Mouse (Mus musculus) CH12.LX (cell line): ENCODE measurements around the gene Mgarp. TPM values are rescaled to one million over a fixed set of nuclear protein-coding genes. Genes with fewer than 3 reads are reported as not detected.

Source experiments
- DNase-seq: peaks from one replicate; pipeline ENCODE4 v3.0.0-alpha.2; 2013; ENCODE audit errors: extremely low read depth
- H3K27ac ChIP-seq: 2 replicates; pipeline ENCODE4 v1.5.1; 2012; ENCODE audit warnings: low read depth, mild to moderate bottlenecking, control low read depth, moderate library complexity; ENCODE audit not compliant: insufficient read depth
- H3K27me3 ChIP-seq: replicated peaks from 2 replicates; pipeline ENCODE3; 2012; ENCODE audit warnings: inconsistent platforms
- H3K36me3 ChIP-seq, 2 experiments: replicated peaks in 1 of 2; 2 replicates each; pipeline versions ENCODE3 to v1.6.1; 2012; ENCODE audit warnings: inconsistent platforms in 1 of 2, low read length in 1 of 2, mild to moderate bottlenecking in 1 of 2, mixed read lengths in 1 of 2, moderate library complexity in 1 of 2; ENCODE audit not compliant: control insufficient read depth in 1 of 2, insufficient read depth in 1 of 2
- H3K4me1 ChIP-seq, 2 experiments: 2 replicates each; pipeline ENCODE4 v1.6.1; 2012; ENCODE audit warnings: inconsistent platforms in 1 of 2, moderate library complexity in 1 of 2; ENCODE audit not compliant: insufficient read depth in 2 of 2, control insufficient read depth in 1 of 2
- H3K4me2 ChIP-seq: 2 replicates; pipeline ENCODE4 v1.6.1; 2012; ENCODE audit warnings: low read depth, mild to moderate bottlenecking, control low read depth; ENCODE audit not compliant: poor library complexity, insufficient read depth, severe bottlenecking
- H3K4me3 ChIP-seq, 3 experiments: fragments of 150-350 bp in 1 of 3; sonication (generic) in 1 of 3; replicated peaks in 1 of 3; 2 replicates each; pipeline versions ENCODE3 to v1.5.1; 2011 to 2012; ENCODE audit warnings: low read depth in 2 of 3, low read length in 2 of 3, mild to moderate bottlenecking in 2 of 3, moderate library complexity in 2 of 3, control low read depth in 1 of 3, improper control_type of control experiment in 1 of 3, inconsistent platforms in 1 of 3, mixed read lengths in 1 of 3; ENCODE audit not compliant: poor library complexity in 1 of 3
- H3K79me2 ChIP-seq: replicated peaks from 2 replicates; pipeline ENCODE4 v1.6.1; 2012; ENCODE audit warnings: mild to moderate bottlenecking, moderate library complexity; ENCODE audit not compliant: control insufficient read depth, poor library complexity, insufficient read depth, severe bottlenecking; ENCODE audit errors: extremely low read depth
- H3K9ac ChIP-seq: 2 replicates; pipeline ENCODE4 v1.6.1; 2012; ENCODE audit warnings: low read depth, mild to moderate bottlenecking, control low read depth, moderate library complexity; ENCODE audit not compliant: insufficient read depth
- H3K9me3 ChIP-seq: replicated peaks from 2 replicates; pipeline ENCODE3; 2012; ENCODE audit warnings: low read length, inconsistent platforms, mixed read lengths
- BHLHE40 ChIP-seq: IDR thresholded peaks from 2 replicates; pipeline ENCODE4 v1.6.1; 2011; ENCODE audit warnings: mild to moderate bottlenecking, low read depth, low read length, improper control_type of control experiment
- CHD1 ChIP-seq: IDR thresholded peaks from 2 replicates; pipeline ENCODE4 v1.6.1; 2012; ENCODE audit warnings: low read depth, low read length, improper control_type of control experiment, inconsistent platforms
- CHD2 ChIP-seq: IDR thresholded peaks from 2 replicates; pipeline ENCODE4 v1.6.1; 2011; ENCODE audit warnings: low read length, improper control_type of control experiment
- E2F4 ChIP-seq: IDR thresholded peaks from 2 replicates; pipeline ENCODE4 v1.6.1; 2011; ENCODE audit warnings: low read depth, low read length, improper control_type of control experiment; ENCODE audit not compliant: insufficient replicate concordance
- ETS1 ChIP-seq: conservative IDR thresholded peaks from 2 replicates; pipeline ENCODE4 v1.6.1; 2012; ENCODE audit warnings: low read depth, mild to moderate bottlenecking, inconsistent platforms, low read length, improper control_type of control experiment, moderate library complexity
- GABPA ChIP-seq: IDR thresholded peaks from 2 replicates; pipeline ENCODE4 v1.6.1; 2012; ENCODE audit warnings: low read depth, low read length, improper control_type of control experiment, inconsistent platforms; ENCODE audit not compliant: insufficient replicate concordance
- IRF4 ChIP-seq: IDR thresholded peaks from 2 replicates; pipeline ENCODE4 v1.6.1; 2014; ENCODE audit warnings: low read depth, mild to moderate bottlenecking, inconsistent platforms, low read length, improper control_type of control experiment
- JUN ChIP-seq: IDR thresholded peaks from 2 replicates; pipeline ENCODE4 v1.6.1; 2011; ENCODE audit warnings: low read depth, mild to moderate bottlenecking, low read length, improper control_type of control experiment, moderate library complexity; ENCODE audit not compliant: insufficient read depth
- JUND ChIP-seq: conservative IDR thresholded peaks from 2 replicates; pipeline ENCODE4 v1.6.1; 2011; ENCODE audit warnings: low read depth, low read length, improper control_type of control experiment
- KAT2A ChIP-seq: IDR thresholded peaks from 2 replicates; pipeline ENCODE4 v1.6.1; 2012; ENCODE audit warnings: low read length, improper control_type of control experiment, inconsistent platforms; ENCODE audit not compliant: insufficient replicate concordance
- MAFK ChIP-seq: IDR thresholded peaks from 2 replicates; pipeline ENCODE4 v1.6.1; 2011; ENCODE audit warnings: low read length, improper control_type of control experiment; ENCODE audit not compliant: insufficient replicate concordance
- MAZ ChIP-seq: IDR thresholded peaks from 2 replicates; pipeline ENCODE4 v1.6.1; 2012; ENCODE audit warnings: low read depth, mild to moderate bottlenecking, inconsistent platforms, low read length, improper control_type of control experiment, moderate library complexity
- MEF2A ChIP-seq: IDR thresholded peaks from 2 replicates; pipeline ENCODE4 v1.6.1; 2014; ENCODE audit warnings: low read depth, mild to moderate bottlenecking, inconsistent platforms, low read length, improper control_type of control experiment, borderline replicate concordance
- MXI1 ChIP-seq: IDR thresholded peaks from 2 replicates; pipeline ENCODE4 v1.6.1; 2011; ENCODE audit warnings: mild to moderate bottlenecking, low read depth, low read length, improper control_type of control experiment
- MYC ChIP-seq: IDR thresholded peaks from 2 replicates; pipeline ENCODE4 v1.6.1; 2011; ENCODE audit warnings: low read depth, mild to moderate bottlenecking, improper control_type of control experiment, low read length
- PAX5 ChIP-seq: IDR thresholded peaks from 2 replicates; pipeline ENCODE4 v1.6.1; 2012; ENCODE audit warnings: low read length, inconsistent platforms, mixed read lengths
- POLR2A ChIP-seq: IDR thresholded peaks from 2 replicates; pipeline ENCODE4 v1.6.1; 2011; ENCODE audit warnings: low read depth, mild to moderate bottlenecking, improper control_type of control experiment, low read length
- RAD21 ChIP-seq: IDR thresholded peaks from 2 replicates; pipeline ENCODE4 v1.6.1; 2011; ENCODE audit warnings: low read depth, mild to moderate bottlenecking, low read length, improper control_type of control experiment, moderate library complexity
- RCOR1 ChIP-seq: conservative IDR thresholded peaks from 2 replicates; pipeline ENCODE4 v1.6.1; 2012; ENCODE audit warnings: low read depth, mild to moderate bottlenecking, inconsistent platforms, low read length, improper control_type of control experiment
- SMC3 ChIP-seq: IDR thresholded peaks from 2 replicates; pipeline ENCODE4 v1.6.1; 2011; ENCODE audit warnings: low read depth, low read length, improper control_type of control experiment
- TBP ChIP-seq: conservative IDR thresholded peaks from 2 replicates; pipeline ENCODE4 v1.6.1; 2011; ENCODE audit warnings: low read depth, low read length, improper control_type of control experiment
- UBTF ChIP-seq: IDR thresholded peaks from 2 replicates; pipeline ENCODE4 v1.6.1; 2012; ENCODE audit warnings: low read depth, mild to moderate bottlenecking, inconsistent platforms, low read length, improper control_type of control experiment, moderate library complexity
- USF1 ChIP-seq: IDR thresholded peaks from 2 replicates; pipeline ENCODE4 v1.6.1; 2014; ENCODE audit warnings: low read depth, mild to moderate bottlenecking, inconsistent platforms, low read length, improper control_type of control experiment
- USF2 ChIP-seq: conservative IDR thresholded peaks from 2 replicates; pipeline ENCODE4 v1.6.1; 2011; ENCODE audit warnings: low read depth, low read length, improper control_type of control experiment
- ZC3H11A ChIP-seq: IDR thresholded peaks from 2 replicates; pipeline ENCODE4 v1.6.1; 2012; ENCODE audit warnings: low read depth, mild to moderate bottlenecking, inconsistent platforms, low read length, improper control_type of control experiment
- ZMIZ1 ChIP-seq: IDR thresholded peaks from 2 replicates; pipeline ENCODE4 v1.6.1; 2012; ENCODE audit warnings: low read depth, mild to moderate bottlenecking, inconsistent platforms, low read length, improper control_type of control experiment
- ZNF384 ChIP-seq: IDR thresholded peaks from 2 replicates; pipeline ENCODE4 v1.6.1; 2012; ENCODE audit warnings: low read depth, low read length, improper control_type of control experiment, inconsistent platforms
- dilution Hi-C: fragments of 300-500 bp; cut with MboI; formaldehyde crosslinking; loops from 2 replicates; pipeline ENCODE4 v1.14.3; 2020; ENCODE audit warnings: low sequenced_read_pairs; ENCODE audit not compliant: extremely low pct_unique_long_range_greater_than_20kb, extremely low pct_ligation_motif_present
- in situ Hi-C: fragments of 300-500 bp; cut with MboI; formaldehyde crosslinking; loops from 3 replicates; pipeline ENCODE4 v1.14.3; 2019; ENCODE audit warnings: low sequenced_read_pairs, low pct_ligation_motif_present, low pct_unique_long_range_greater_than_20kb, mixed read lengths
- polyA plus RNA-seq: library from polyadenylated mRNA; unstranded; fragments of >175 nt; gene quantifications from 2 replicates; pipeline ENCODE4 v1.2.1, GENCODE M21; 2012; ENCODE audit warnings: low read depth; ENCODE audit not compliant: insufficient read length
- total RNA-seq, 2 experiments: library from RNA; depleted of rRNA; stranded (reverse); fragments of 300-350 nt in 1 of 2; fragments of >200 nt in 1 of 2; gene quantifications; 2 replicates each; pipeline ENCODE4 v1.2.3; 2012 to 2014

The Mgarp gene
- total and polyA plus RNA-seq, 3 experiments, result not detected

DNA sequence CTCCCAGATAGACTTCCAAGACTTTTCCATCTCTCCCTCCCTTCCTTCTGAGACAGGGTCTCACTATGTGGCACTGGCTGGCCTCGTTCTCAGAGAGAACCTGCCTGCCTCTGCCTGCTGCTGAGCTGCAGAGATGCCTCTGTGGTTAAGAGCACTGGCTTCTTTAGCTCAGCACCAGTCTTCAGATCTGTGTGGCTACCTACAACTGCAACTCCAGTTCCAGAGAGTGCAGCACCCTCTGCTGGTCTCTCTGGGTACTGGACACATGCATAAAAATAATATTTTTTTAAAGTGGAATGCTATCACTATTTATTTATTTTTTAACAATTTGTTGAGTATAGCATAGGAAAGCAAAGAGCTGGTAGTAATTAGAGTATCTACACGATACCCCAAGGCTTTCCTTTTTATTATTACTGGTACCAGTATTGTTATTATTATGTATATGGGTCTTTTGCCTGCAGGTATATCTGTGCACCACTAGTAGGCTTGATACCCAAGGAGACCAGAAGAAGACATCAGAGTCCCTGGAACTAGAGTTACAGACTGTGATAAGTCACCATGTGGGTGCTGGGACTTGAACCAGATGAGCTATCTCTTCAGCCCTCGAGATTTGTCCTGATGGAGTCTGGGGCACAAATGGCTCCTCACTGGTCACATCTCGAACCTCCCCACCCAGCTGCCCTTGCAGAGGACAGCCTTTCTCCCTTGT, 43.1 kb downstream of the Mgarp start (continued):
- TF ChIP-seq UBTF, result no peak
- no peak for TF ChIP-seq MYC
- no peak for TF ChIP-seq JUND
- no peak for TF ChIP-seq MXI1
- TF ChIP-seq USF1, result no peak
- TF ChIP-seq ZMIZ1, result no peak
- no peak for TF ChIP-seq MEF2A
- TF ChIP-seq ETS1, result no peak
- no peak for TF ChIP-seq TBP
- TF ChIP-seq JUN, result no peak
- no peak for TF ChIP-seq RCOR1
- no peak for TF ChIP-seq MAZ
- TF ChIP-seq CHD1, result no peak
- no peak for TF ChIP-seq BHLHE40

DNA sequence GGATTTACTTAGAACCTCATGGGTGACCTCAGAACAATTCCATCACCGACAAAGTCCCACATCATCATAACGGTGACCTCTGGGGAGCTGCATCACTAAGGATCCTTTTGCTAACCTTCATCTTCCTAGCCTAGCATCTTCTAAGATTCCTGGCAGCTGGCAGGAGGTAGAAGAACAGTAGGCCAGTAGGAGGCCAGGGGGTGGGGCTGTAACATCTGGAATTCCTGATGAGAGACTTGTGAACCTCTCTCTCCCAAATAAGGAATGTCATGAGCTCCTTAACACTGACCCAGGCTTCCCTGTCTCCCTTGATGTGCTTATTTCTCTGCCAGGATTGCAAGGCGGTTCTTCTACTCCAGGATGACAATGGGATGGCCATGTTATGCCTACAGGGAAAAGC, 45.7 kb downstream of the Mgarp start:
- Histone ChIP-seq H3K4me3 (no peak overlapping the region), H3K79me2 (no peaks in the 10 kb centered on the region), H3K36me3 (no peaks in the 10 kb centered on the region), H3K4me2 (no peak overlapping the region), H3K9me3 (no peaks in the 10 kb centered on the region), H3K27ac (no peak overlapping the region), H3K4me1 (no peaks in the 10 kb centered on the region), H3K27me3 (peaks cover 3% of the 10 kb centered on the region), H3K9ac (no peak overlapping the region)
- TF ChIP-seq PAX5, result no peak
- no peak for TF ChIP-seq MXI1
- TF ChIP-seq RCOR1, result no peak
- no peak for TF ChIP-seq USF1
- TF ChIP-seq MAZ, result no peak
- no peak for TF ChIP-seq GABPA
- TF ChIP-seq ETS1, result no peak
- no peak for TF ChIP-seq USF2
- no peak for TF ChIP-seq MEF2A
- TF ChIP-seq SMC3, result no peak
- no peak for TF ChIP-seq KAT2A
- no peak for TF ChIP-seq RAD21
- TF ChIP-seq ZNF384, result no peak
- TF ChIP-seq POLR2A, result no peak
- TF ChIP-seq JUN, result no peak
- no peak for TF ChIP-seq CHD2
- no peak for TF ChIP-seq E2F4
- TF ChIP-seq MAFK, result no peak
- no peak for TF ChIP-seq IRF4
- no peak for TF ChIP-seq ZC3H11A
- in situ Hi-C loops (loop anchor here (10.0 kb wide), 1 partner anchor 66 kb away; no protein-coding TSS in a partner anchor), dilution Hi-C loops (no loop called here)
- no peak for DNase-seq
